Mouse (Mus musculus) heart, postnatal 25 days (tissue): ENCODE data around the gene Eng. TPM values are rescaled to one million over a fixed set of nuclear protein-coding genes. Genes with fewer than 3 reads are reported as not detected.

Experiments
- DNase-seq: peaks from one replicate; pipeline ENCODE4 v3.0.0; 2022; ENCODE audit warnings: low spot score
- intact Hi-C: fragments of 180-260 bp; cut with DNase I; formaldehyde crosslinking; loops from one replicate; pipeline ENCODE4 v1.15.1; 2025
- microRNA-seq: library from miRNA; unstranded; fragments of <30 nt; microRNA quantifications from one replicate; pipeline ENCODE4 v1.2.0, GENCODE M21; 2022
- total RNA-seq, 2 experiments: library from RNA; stranded (reverse); gene quantifications; 2 replicates each; pipeline ENCODE4 v1.2.3; 2021

The Eng gene
- total RNA-seq, 2 experiments from 2014 or later: 126 to 140 TPM

- no peak for DNase-seq
Observed at GRCm38 (mm10) chr2:32720681-32721229, 74.4 kb downstream of the Eng start, which contains the start of gene Sh2d3c. TSS of gene Sh2d3c (plus strand) at chr2:32721055.

GRCm38 (mm10) chr2:32722046-32722445 is 75.7 kb downstream of the Eng start:
- intact Hi-C loops: no loop called here
- DNase-seq: no peak

More at GRCm38 (mm10) chr2:32720681-32721229, 74.4 kb downstream of the Eng start, which contains the start of gene Sh2d3c:
- intact Hi-C loops: no loop called here

- intact Hi-C loops: no loop called here
- no peak for DNase-seq
Observed at GRCm38 (mm10) chr2:32722581-32722980, 76.2 kb downstream of the Eng start.

- DNase-seq: no peak
Observed at GRCm38 (mm10) chr2:32724149-32724548, 77.8 kb downstream of the Eng start.

GRCm38 (mm10) chr2:32724832-32725790 is 78.7 kb downstream of the Eng start:
- intact Hi-C loops: no loop called here
- no peak for DNase-seq

More at GRCm38 (mm10) chr2:32724149-32724548, 77.8 kb downstream of the Eng start:
- intact Hi-C loops: no loop called here

GRCm38 (mm10) chr2:32727435-32727834 is 81.0 kb downstream of the Eng start:
- DNase-seq: peak; percentile 97
- intact Hi-C loops: no loop called here

GRCm38 (mm10) chr2:32728463-32728862 is 82.1 kb downstream of the Eng start:
- peak; percentile 77 for DNase-seq
- intact Hi-C loops: no loop called here

- intact Hi-C loops: no loop called here
- DNase-seq: no peak
Observed at GRCm38 (mm10) chr2:32729547-32729946, 83.2 kb downstream of the Eng start.

- no peak for DNase-seq
- intact Hi-C loops: no loop called here
Observed at GRCm38 (mm10) chr2:32730854-32731253, 84.5 kb downstream of the Eng start.

GRCm38 (mm10) chr2:32731911-32732310 is 85.5 kb downstream of the Eng start:
- intact Hi-C loops: no loop called here
- no peak for DNase-seq

Small RNAs within 50 kb of the gene (microRNA-seq; reads per million reads assigned to microRNA genes)
- not detected for gene Gm47291
- gene Mir1954: not detected
- not detected for gene Mir2861
- gene Mir3960: not detected
- gene Mir8093: not detected

Other genes with a start within 250 kb of the Eng start
- 1 to 10 TPM; 3.4 to 4.2 TPM for gene Naif1, start 196.1 kb upstream of the Eng start, total RNA-seq
- gene Slc25a25, start 195.2 kb upstream of the Eng start, total RNA-seq: 1 to 10 TPM; 5.6 to 7.5 TPM
- 1 to 10 TPM; 7.8 to 9.2 TPM for gene Fam102a, start 111.3 kb upstream of the Eng start, total RNA-seq
- 10 to 100 TPM; 18.6 to 23.3 TPM for gene Dpm2, start 75.7 kb upstream of the Eng start, total RNA-seq
- not detected for gene Pip5kl1, start 71.8 kb upstream of the Eng start, total RNA-seq
- gene 9430097D07Rik, start 70.9 kb upstream of the Eng start, total RNA-seq: not detected
- gene St6galnac4, start 59.5 kb upstream of the Eng start, total RNA-seq: 10 to 100 TPM; 17.7 to 21.4 TPM
- 100 to 1,000 TPM; 104 to 110 TPM for gene St6galnac6, start 46.9 kb upstream of the Eng start, total RNA-seq
- gene Ak1, start 24.8 kb upstream of the Eng start, total RNA-seq: 100 to 1,000 TPM; 733 to 743 TPM
- 1 to 10 TPM; 4.2 to 6.0 TPM for gene Fpgs, start 57.5 kb downstream of the Eng start, total RNA-seq
- gene Cdk9, start 66.5 kb downstream of the Eng start, total RNA-seq: 10 to 100 TPM; 23.4 to 26.4 TPM
- 10 to 100 TPM; 20.7 to 25.4 TPM for gene Sh2d3c, start 74.5 kb downstream of the Eng start, total RNA-seq
- gene 6330409D20Rik, start 94.4 kb downstream of the Eng start, total RNA-seq: not detected
- 1 to 10 TPM; 8.1 to 8.3 TPM for gene Tor2a, start 110.6 kb downstream of the Eng start, total RNA-seq
- gene Ttc16, start 129.0 kb downstream of the Eng start, total RNA-seq: under 1 TPM; 0.10 to 0.17 TPM
- 1 to 10 TPM; 2.6 to 4.2 TPM for gene Ptrh1, start 129.2 kb downstream of the Eng start, total RNA-seq
- not detected for gene Cfap157, start 137.8 kb downstream of the Eng start, total RNA-seq
- gene Stxbp1, start 200.7 kb downstream of the Eng start, total RNA-seq: 10 to 100 TPM; 11.0 to 11.7 TPM
- 10 to 100 TPM; 23.8 to 31.9 TPM for gene Fam129b, start 229.5 kb downstream of the Eng start, total RNA-seq